In genomic region chr15:83057533-83057932, GRCm38 (mm10) we compare ENCODE assay signal across 13 mouse cellular contexts. TPM values are rescaled to one million over a fixed set of nuclear protein-coding genes. Genes with fewer than 3 reads are reported as not detected.
DNase-seq lines count a peak whose midpoint lies in the region; ATAC-seq and TF ChIP-seq lines count a peak whose summit lies in the region.
"Had no signal": no experiment of that assay in that cellular context is flagged by ENCODE, and none has a peak within 500 bp of the region (broad histone marks: within the 10 kb centered on the region; RNA-seq: fewer than 3 reads in every experiment).

No protein-coding gene starts in this region.

- H3K36me3 ChIP-seq in hindbrain, embryonic 11.5 days (ENCODE audit: control insufficient read depth, insufficient read depth, low read length), result no peaks in the 10 kb centered on the region
- H3K36me3 ChIP-seq in hindbrain, embryonic 10.5 days, result no peaks in the 10 kb centered on the region
- no peaks in the 10 kb centered on the region for H3K36me3 ChIP-seq in E14TG2a.4 (ENCODE audit: insufficient read depth, low read length)
- no peaks in the 10 kb centered on the region for H3K36me3 ChIP-seq in midbrain, embryonic 13.5 days
- no peaks in the 10 kb centered on the region for H3K36me3 ChIP-seq in lung, postnatal 0 days (ENCODE audit: insufficient read depth, low read length)
- H3K36me3 ChIP-seq: liver, embryonic 13.5 days had no signal

- H3K9ac ChIP-seq in hindbrain, embryonic 11.5 days (ENCODE audit: low read depth, low read length), result no peak overlapping the region
- H3K9ac ChIP-seq in midbrain, embryonic 13.5 days (replicated peaks), result no peak overlapping the region
- no peak overlapping the region for H3K9ac ChIP-seq in lung, postnatal 0 days (replicated peaks; ENCODE audit: low read depth)
- H3K9ac ChIP-seq: liver, embryonic 13.5 days had no signal

- WGBS in hindbrain, embryonic 11.5 days, result 66% methylated on average over 8 of the region's 8 CpGs
- WGBS in hindbrain, embryonic 10.5 days, result 70% methylated on average over 8 of the region's 8 CpGs
- 77% methylated on average over 8 of the region's 8 CpGs for WGBS in bone marrow, adult 2 months
- WGBS in midbrain, embryonic 13.5 days, result 71% methylated on average over 8 of the region's 8 CpGs
- 63% methylated on average over 8 of the region's 8 CpGs for WGBS in lung, postnatal 0 days

- H3K9me3 ChIP-seq in hindbrain, embryonic 11.5 days (ENCODE audit: control insufficient read depth, low read length), result no peaks in the 10 kb centered on the region
- 0 out of 2 replicates have a peak, but pooled peaks cover 4% of the 10 kb centered on the region for H3K9me3 ChIP-seq in hindbrain, embryonic 10.5 days
- H3K9me3 ChIP-seq in E14TG2a.4 (ENCODE audit: low read length), result no peaks in the 10 kb centered on the region
- H3K9me3 ChIP-seq in midbrain, embryonic 13.5 days, result no peaks in the 10 kb centered on the region
- H3K9me3 ChIP-seq in lung, postnatal 0 days (ENCODE audit: low read length), result no peaks in the 10 kb centered on the region
- H3K9me3 ChIP-seq: liver, embryonic 13.5 days had no signal

- peak; percentile 68 for TF ChIP-seq CTCF in E14TG2a.4 (conservative IDR thresholded peaks at IDR 0.05; ENCODE audit: low read length)
- peak; percentile 6; the same call in 1 of the 2 replicates for TF ChIP-seq CTCF in bone marrow, adult 2 months (IDR thresholded peaks at IDR 0.05; ENCODE audit: control insufficient read depth, insufficient read depth, low read length)
- TF ChIP-seq CTCF in lung, postnatal 0 days (IDR thresholded peaks at IDR 0.05), result no peak

- TF ChIP-seq POLR2A in bone marrow, adult 2 months (IDR thresholded peaks at IDR 0.05; ENCODE audit: borderline replicate concordance, control insufficient read depth, low read depth, low read length), result no peak

- TF ChIP-seq EP300 in lung, postnatal 0 days (IDR thresholded peaks at IDR 0.05), result no peak

- H3K27me3 ChIP-seq in hindbrain, embryonic 11.5 days (ENCODE audit: control insufficient read depth, insufficient read depth, low read length), result no peaks in the 10 kb centered on the region; the same call in 1 of the 2 replicates
- H3K27me3 ChIP-seq in hindbrain, embryonic 10.5 days (ENCODE audit: insufficient read depth, poor library complexity, severe bottlenecking), result peaks cover 25% of the 10 kb centered on the region; the same call in 1 of the 2 replicates
- peaks cover 20% of the 10 kb centered on the region for H3K27me3 ChIP-seq in E14TG2a.4 (ENCODE audit: insufficient read depth, low read length)
- no peaks in the 10 kb centered on the region; the same call in 1 of the 2 replicates for H3K27me3 ChIP-seq in midbrain, embryonic 13.5 days
- no peaks in the 10 kb centered on the region for H3K27me3 ChIP-seq in lung, postnatal 0 days (replicated peaks; ENCODE audit: insufficient read depth, low read length)

- DNase-seq in hindbrain, embryonic 11.5 days (ENCODE audit: low spot score), result peak; percentile 40
- no peak for DNase-seq in hindbrain, embryonic 10.5 days (ENCODE audit: low spot score)
- no peak for DNase-seq in lung, postnatal 0 days (ENCODE audit: low spot score)
- no peak for DNase-seq in thymus, postnatal 36 days
- DNase-seq: adrenal gland, postnatal 36 days; cerebellum, postnatal 25 days; kidney, postnatal 4 days; liver, embryonic 13.5 days; right cerebral cortex, postnatal 25 days had no signal

- no peak overlapping the region for H3K4me2 ChIP-seq in hindbrain, embryonic 11.5 days (replicated peaks; ENCODE audit: low read depth, low read length)
- peak overlapping the region; percentile 60; the same call in 1 of the 2 replicates for H3K4me2 ChIP-seq in midbrain, embryonic 13.5 days (replicated peaks)
- H3K4me2 ChIP-seq in lung, postnatal 0 days (replicated peaks; ENCODE audit: low read depth, low read length), result no peak overlapping the region

- H3K4me3 ChIP-seq in hindbrain, embryonic 11.5 days (ENCODE audit: low read depth, low read length), result no peak overlapping the region
- no peak overlapping the region; the same call in 1 of the 2 replicates for H3K4me3 ChIP-seq in hindbrain, embryonic 10.5 days
- H3K4me3 ChIP-seq in E14TG2a.4 (replicated peaks; ENCODE audit: low read length), result 0 out of 2 replicates have a peak overlapping the region, but pooled peaks have one; percentile 71
- no peak overlapping the region for H3K4me3 ChIP-seq in bone marrow, adult 2 months (replicated peaks; ENCODE audit: control insufficient read depth, low read depth, low read length)
- H3K4me3 ChIP-seq in midbrain, embryonic 13.5 days (replicated peaks), result no peak overlapping the region
- no peak overlapping the region for H3K4me3 ChIP-seq in lung, postnatal 0 days (ENCODE audit: low read depth, low read length)
- H3K4me3 ChIP-seq: liver, embryonic 13.5 days had no signal

- H3K4me1 ChIP-seq in hindbrain, embryonic 11.5 days (replicated peaks; ENCODE audit: control insufficient read depth, insufficient read depth, low read length), result 0 out of 2 replicates have a peak, but pooled peaks cover 9% of the 10 kb centered on the region
- peaks cover 57% of the 10 kb centered on the region for H3K4me1 ChIP-seq in hindbrain, embryonic 10.5 days (replicated peaks)
- peaks cover 50% of the 10 kb centered on the region for H3K4me1 ChIP-seq in E14TG2a.4 (replicated peaks; ENCODE audit: low read depth, low read length)
- no peaks in the 10 kb centered on the region for H3K4me1 ChIP-seq in bone marrow, adult 2 months (ENCODE audit: control insufficient read depth, insufficient read depth, low read length)
- H3K4me1 ChIP-seq in midbrain, embryonic 13.5 days (replicated peaks), result peaks cover 63% of the 10 kb centered on the region
- peaks cover 3% of the 10 kb centered on the region; the same call in 1 of the 2 replicates for H3K4me1 ChIP-seq in lung, postnatal 0 days (ENCODE audit: insufficient read depth, low read depth, low read length)

- no peak for ATAC-seq in hindbrain, embryonic 11.5 days (ENCODE audit: low FRiP score)
- no peak for ATAC-seq in midbrain, embryonic 13.5 days
- ATAC-seq in megakaryocyte progenitor cell, adult 5-6 weeks (replicated peaks; ENCODE audit: poor library complexity), result no peak
- ATAC-seq in lung, postnatal 0 days, result no peak

- H3K27ac ChIP-seq in hindbrain, embryonic 11.5 days (ENCODE audit: low read depth, low read length), result peak overlapping the region; percentile 82
- H3K27ac ChIP-seq in hindbrain, embryonic 10.5 days, result no peak overlapping the region
- no peak overlapping the region for H3K27ac ChIP-seq in bone marrow, adult 2 months (ENCODE audit: control insufficient read depth, insufficient read depth, low read depth, low read length, poor library complexity)
- H3K27ac ChIP-seq in midbrain, embryonic 13.5 days, result peak overlapping the region; percentile 95
- no peak overlapping the region for H3K27ac ChIP-seq in lung, postnatal 0 days (ENCODE audit: low read length)
- H3K27ac ChIP-seq: liver, embryonic 13.5 days had no signal

RNA-seq across cellular contexts. Expression of gene Nfam1, which starts 24.4 kb away (rescaled TPM):
- 2.1 and 2.3 TPM in 2 replicates for polyA plus RNA-seq in hindbrain, embryonic 11.5 days (2014; fragmentation: Nextera tagmentation; extraction: Ambion mirVana)
- 2.8 and 3.6 TPM in 2 replicates for polyA plus RNA-seq in hindbrain, embryonic 10.5 days (2016; fragmentation: Nextera tagmentation; extraction: Ambion mirVana)
- 26.4 and 69.6 TPM in 2 replicates for polyA plus RNA-seq in bone marrow, adult 2 months (2011; ENCODE audit: insufficient read depth, insufficient read length, low replicate concordance, missing spikeins)
- 2.4 and 2.5 TPM in 2 replicates for polyA plus RNA-seq in midbrain, embryonic 13.5 days (2015; fragmentation: Nextera tagmentation; extraction: Ambion mirVana)
- total RNA-seq in megakaryocyte progenitor cell, adult 5-6 weeks (2015), result 40.9 and 43.6 TPM in 2 replicates
- 45.3 and 53.5 TPM in 2 replicates for total RNA-seq in megakaryocyte progenitor cell, adult 5-6 weeks (2017)
- polyA plus RNA-seq in lung, postnatal 0 days (2015; fragmentation: Nextera tagmentation; extraction: Ambion mirVana), result 6.3 and 6.5 TPM in 2 replicates

RNA-seq across cellular contexts. Expression of gene Serhl, which starts 31.8 kb away (rescaled TPM):
- polyA plus RNA-seq in hindbrain, embryonic 11.5 days (2014; fragmentation: Nextera tagmentation; extraction: Ambion mirVana), result 40.2 and 42.6 TPM in 2 replicates
- polyA plus RNA-seq in hindbrain, embryonic 10.5 days (2016; fragmentation: Nextera tagmentation; extraction: Ambion mirVana), result 57.1 and 58.9 TPM in 2 replicates
- polyA plus RNA-seq in bone marrow, adult 2 months (2011; ENCODE audit: insufficient read depth, insufficient read length, low replicate concordance, missing spikeins), result 22.8 and 31.5 TPM in 2 replicates
- polyA plus RNA-seq in midbrain, embryonic 13.5 days (2015; fragmentation: Nextera tagmentation; extraction: Ambion mirVana), result 27.2 and 30.6 TPM in 2 replicates
- 36.7 and 56.1 TPM in 2 replicates for total RNA-seq in megakaryocyte progenitor cell, adult 5-6 weeks (2015)
- 37.9 and 40.8 TPM in 2 replicates for total RNA-seq in megakaryocyte progenitor cell, adult 5-6 weeks (2017)
- polyA plus RNA-seq in lung, postnatal 0 days (2015; fragmentation: Nextera tagmentation; extraction: Ambion mirVana), result 50.9 and 53.9 TPM in 2 replicates

Comparison
In these comparisons a context has a peak if more than half of its experiments do, and no peak if none do; other contexts are left out.
1. H3K27ac ChIP-seq: peak in hindbrain, embryonic 11.5 days (single experiment) and midbrain, embryonic 13.5 days (single experiment); none in hindbrain, embryonic 10.5 days (single experiment), bone marrow, adult 2 months (single experiment) and lung, postnatal 0 days (single experiment).